Mouse (Mus musculus) v-Abl transformed pro-B cells (cell line): Measurements from ENCODE around the gene Iqca.

ENCODE experiments used
- in situ Hi-C, 2 experiments: fragments of 400-800 bp; cut with MboI; formaldehyde crosslinking; loops; one replicate each; pipeline ENCODE4 v1.15.1; 2025; ENCODE audit not compliant: unreplicated experiment in 2 of 2

Gene Iqca

GRCm38 (mm10) chr1:90071812-90072580 is 81.2 kb downstream of the Iqca start:
- in situ Hi-C loops, result loop anchor here in 1 of 2 experiments (25.0 kb wide), 1 partner anchor 515 kb away; no protein-coding TSS in a partner anchor

GRCm38 (mm10) chr1:90060599-90060998 is 92.6 kb downstream of the Iqca start:
- in situ Hi-C loops, result loop anchor here (10.0 to 25.0 kb wide), 2 partner anchors 527 to 534 kb away; no protein-coding TSS in a partner anchor

DNA sequence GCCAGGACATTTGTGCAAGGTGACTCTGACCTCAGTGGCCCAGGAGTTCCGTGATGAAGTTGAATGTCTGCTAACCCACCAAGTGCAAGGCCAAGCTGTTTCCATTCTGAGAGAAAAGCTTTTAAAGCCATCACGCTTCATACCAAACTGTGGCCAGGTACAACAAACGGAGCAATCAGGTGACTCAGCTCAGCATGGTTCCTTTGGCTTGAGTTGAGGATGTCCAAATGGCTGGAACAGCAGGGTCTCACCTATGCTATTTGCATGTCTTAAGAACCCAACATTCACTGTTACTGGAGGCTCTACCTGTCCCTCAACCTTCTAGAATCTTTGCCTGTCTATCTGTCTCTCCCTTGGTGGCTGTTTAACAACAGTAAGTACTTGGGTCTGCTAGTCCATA is 93.1 kb downstream of the Iqca start:
- in situ Hi-C loops, result loop anchor here (10.0 to 25.0 kb wide), 2 partner anchors 527 to 535 kb away; no protein-coding TSS in a partner anchor

GRCm38 (mm10) chr1:90054991-90055390 is 98.2 kb downstream of the Iqca start:
- in situ Hi-C loops, result loop anchor here in 1 of 2 experiments (25.0 kb wide), 1 partner anchor 532 kb away; no protein-coding TSS in a partner anchor

- in situ Hi-C loops, result loop anchor here in 1 of 2 experiments (25.0 kb wide), 1 partner anchor 536 kb away; no protein-coding TSS in a partner anchor
These were observed 101.9 kb downstream of the Iqca start for GRCm38 (mm10) chr1:90051347-90051746.

GRCm38 (mm10) chr1:90050046-90050739 is 103.0 kb downstream of the Iqca start:
- in situ Hi-C loops, result loop anchor here in 1 of 2 experiments (25.0 kb wide), 1 partner anchor 537 kb away; no protein-coding TSS in a partner anchor

- in situ Hi-C loops, result no loop called here
These were observed 124.9 kb downstream of the Iqca start for GRCm38 (mm10) chr1:90028305-90028704.

- in situ Hi-C loops, result no loop called here
These were observed 126.3 kb downstream of the Iqca start for GRCm38 (mm10) chr1:90026945-90027344.

GRCm38 (mm10) chr1:90020336-90020735 is 132.9 kb downstream of the Iqca start:
- in situ Hi-C loops, result no loop called here

DNA sequence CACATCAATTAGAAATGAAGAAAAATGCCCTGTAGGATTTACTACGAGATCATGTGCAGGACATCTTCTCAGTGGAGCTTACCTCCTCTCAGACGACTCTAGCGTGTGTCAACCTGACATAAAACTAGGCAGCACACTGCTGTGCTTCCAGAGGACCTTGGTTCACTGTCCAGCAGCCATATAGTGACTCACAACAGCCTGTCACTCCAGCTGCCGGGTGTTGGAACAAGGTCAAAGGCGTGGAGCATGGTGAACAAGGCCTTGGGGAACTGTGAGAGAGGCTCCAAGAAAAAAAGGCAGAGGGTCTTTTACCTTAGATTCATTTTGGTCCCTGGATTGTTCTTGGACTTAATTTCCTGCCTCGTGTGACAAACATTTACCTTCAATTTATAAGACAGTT is 135.1 kb downstream of the Iqca start:
- in situ Hi-C loops, result no loop called here

DNA sequence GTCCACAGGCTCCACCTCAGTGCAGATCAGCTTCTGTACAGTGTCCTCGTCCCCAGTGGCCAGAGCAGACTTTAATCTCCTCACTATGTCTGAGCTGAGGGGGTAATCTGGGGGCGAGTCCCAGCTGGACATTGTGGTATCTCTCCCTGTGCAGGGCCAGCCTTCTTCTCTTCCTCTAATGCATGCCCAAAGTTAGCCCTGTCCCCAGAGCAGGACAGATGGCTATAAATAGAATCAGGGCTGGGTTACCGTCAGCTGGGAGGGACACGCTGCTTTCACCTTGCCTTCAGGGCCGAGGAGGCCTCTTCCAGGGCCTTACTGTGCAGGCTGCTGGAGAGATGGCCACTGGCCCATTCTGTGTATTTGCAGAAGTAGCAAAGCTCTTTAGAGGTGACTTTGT is 138.8 kb downstream of the Iqca start, which contains the start of gene Asb18:
Asb18 (minus strand) TSS at position 221 of the 400 bp plus-strand sequence.
- in situ Hi-C loops, result no loop called here

- in situ Hi-C loops, result no loop called here
These were observed 139.9 kb downstream of the Iqca start for GRCm38 (mm10) chr1:90013273-90013672.

GRCm38 (mm10) chr1:90012850-90013249 is 140.4 kb downstream of the Iqca start:
- in situ Hi-C loops, result no loop called here

GRCm38 (mm10) chr1:90012168-90012567 is 141.0 kb downstream of the Iqca start:
- in situ Hi-C loops, result no loop called here

DNA sequence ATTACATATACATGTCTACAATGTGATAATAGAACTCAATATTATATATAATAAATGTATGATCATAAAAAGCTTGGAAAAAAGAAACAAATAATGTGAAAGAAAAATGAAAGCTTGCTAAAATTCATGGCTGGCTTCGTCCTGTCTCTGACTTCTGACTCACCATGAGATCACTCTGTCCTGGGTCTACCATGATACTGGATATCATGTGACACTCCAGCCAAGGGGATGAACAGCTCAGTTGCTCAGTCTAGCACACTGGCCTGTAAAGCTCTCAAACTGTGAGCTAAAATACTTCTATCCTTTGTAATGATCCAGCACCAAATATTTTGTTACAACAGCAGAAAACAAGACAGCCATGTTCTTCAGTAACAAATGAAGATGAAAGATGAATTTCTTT is 143.1 kb downstream of the Iqca start:
- in situ Hi-C loops, result no loop called here

DNA sequence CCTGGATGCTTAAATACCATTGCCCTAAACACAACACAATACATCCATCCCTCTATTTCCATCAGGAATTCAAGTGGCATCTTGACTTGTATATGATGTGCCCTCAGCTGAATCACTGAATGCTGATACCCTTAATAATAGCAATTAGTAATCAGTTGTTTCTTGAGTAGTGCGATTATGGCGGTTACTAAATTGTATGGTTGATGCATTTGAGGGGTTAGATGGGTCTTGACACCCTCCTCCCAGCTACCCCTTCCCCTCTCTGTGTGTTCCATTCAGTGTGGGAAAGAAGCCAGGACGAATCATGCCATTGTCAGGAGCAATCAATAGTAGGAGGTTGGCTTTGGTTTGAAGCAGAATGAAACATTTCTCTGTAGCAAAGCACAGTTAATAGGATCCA is 144.0 kb downstream of the Iqca start:
- in situ Hi-C loops, result no loop called here

DNA sequence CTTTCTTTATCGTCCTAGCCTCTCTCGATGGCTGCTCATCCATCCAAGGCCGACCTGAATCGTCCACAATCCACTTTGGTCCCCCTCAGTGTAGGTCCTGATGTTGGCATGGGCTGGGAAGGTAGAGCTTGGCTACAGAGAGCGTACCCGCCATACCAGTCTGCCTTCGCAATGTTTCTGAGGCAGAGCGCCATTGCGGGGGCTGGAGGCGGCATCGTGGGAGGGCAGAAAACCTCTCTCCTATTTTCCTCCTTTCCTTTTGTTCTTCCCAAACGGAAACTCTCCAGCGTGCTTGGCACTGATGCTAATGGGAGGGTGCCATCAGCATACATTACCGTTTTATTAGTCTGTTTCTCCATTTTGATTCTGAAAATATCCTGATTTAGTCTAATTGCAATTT is 146.5 kb downstream of the Iqca start:
- in situ Hi-C loops, result no loop called here

- in situ Hi-C loops, result no loop called here
These were observed 152.2 kb downstream of the Iqca start for GRCm38 (mm10) chr1:90000981-90001380.

DNA sequence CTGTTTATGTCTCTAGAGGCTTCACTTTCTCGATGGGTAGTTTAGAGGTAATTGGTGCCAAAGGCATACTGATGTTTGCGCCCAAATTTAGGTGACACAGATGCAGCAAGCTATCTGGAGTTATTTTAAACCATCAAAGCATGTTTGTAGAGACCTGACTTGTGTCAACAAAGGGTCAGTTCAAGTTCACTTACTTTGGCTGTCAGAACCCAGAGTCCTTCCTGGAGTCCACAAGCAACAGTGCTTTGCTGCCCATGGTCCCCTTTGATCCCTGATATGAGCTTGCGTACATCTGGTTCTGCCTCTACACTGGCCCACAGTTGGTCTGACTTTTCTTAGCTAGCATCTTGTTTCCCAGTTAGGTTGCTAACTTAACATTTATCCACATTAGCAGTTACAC is 153.3 kb downstream of the Iqca start:
- in situ Hi-C loops, result no loop called here

GRCm38 (mm10) chr1:89998696-89999095 is 154.5 kb downstream of the Iqca start:
- in situ Hi-C loops, result no loop called here

GRCm38 (mm10) chr1:89998076-89998475 is 155.1 kb downstream of the Iqca start:
- in situ Hi-C loops, result no loop called here
